Mouse (Mus musculus) cerebellum, adult 9-10 months (tissue): ENCODE results near the gene Dusp12.

Experiments used
- DNase-seq: peaks from one replicate; pipeline ENCODE4 v3.0.0; 2022

Dusp12 gene

GRCm38 (mm10) chr1:170884978-170885561 is at the start of gene Dusp12, which contains the start of gene Gm26620:
TSS of gene Dusp12 (minus strand) at chr1:170885540.
TSS of gene Gm26620 (plus strand) at chr1:170885065.
- DNase-seq = peak; percentile 89

- no peak for DNase-seq
These were observed 49.0 kb upstream of the Dusp12 start for GRCm38 (mm10) chr1:170934383-170934782.

GRCm38 (mm10) chr1:170933940-170934339 is 48.6 kb upstream of the Dusp12 start:
- DNase-seq = no peak

GRCm38 (mm10) chr1:170933386-170933920 is 48.1 kb upstream of the Dusp12 start:
- no peak for DNase-seq

- no peak for DNase-seq
These were observed 46.7 kb upstream of the Dusp12 start for GRCm38 (mm10) chr1:170932043-170932442.

- no peak for DNase-seq
These were observed 43.9 kb upstream of the Dusp12 start for GRCm38 (mm10) chr1:170929245-170929644.

- DNase-seq = no peak
These were observed 43.1 kb upstream of the Dusp12 start for GRCm38 (mm10) chr1:170928467-170928866.

- no peak for DNase-seq
These were observed 42.0 kb upstream of the Dusp12 start, which contains the start of gene Fcrla for GRCm38 (mm10) chr1:170927378-170927777. TSS of gene Fcrla (minus strand) at chr1:170927583.

GRCm38 (mm10) chr1:170926941-170927340 is 41.6 kb upstream of the Dusp12 start:
- no peak for DNase-seq

GRCm38 (mm10) chr1:170924485-170924884 is 39.1 kb upstream of the Dusp12 start:
- no peak for DNase-seq

GRCm38 (mm10) chr1:170919308-170919707 is 34.0 kb upstream of the Dusp12 start:
- DNase-seq = no peak

- DNase-seq = no peak
These were observed 30.3 kb upstream of the Dusp12 start for GRCm38 (mm10) chr1:170915657-170916056.

GRCm38 (mm10) chr1:170912891-170913615 is 27.7 kb upstream of the Dusp12 start, which contains the start of gene Fcrlb:
TSS of gene Fcrlb (minus strand) at chr1:170912941.
- DNase-seq = no peak

- DNase-seq = no peak
These were observed 26.7 kb upstream of the Dusp12 start for GRCm38 (mm10) chr1:170911907-170912660.

- peak; percentile 57 for DNase-seq
These were observed 23.0 kb upstream of the Dusp12 start for GRCm38 (mm10) chr1:170908341-170908740.

GRCm38 (mm10) chr1:170907456-170908191 is 22.3 kb upstream of the Dusp12 start:
- peak; percentile 60 for DNase-seq

GRCm38 (mm10) chr1:170907111-170907455 is 21.7 kb upstream of the Dusp12 start:
- peak; percentile 38 for DNase-seq

GRCm38 (mm10) chr1:170903485-170903884 is 18.1 kb upstream of the Dusp12 start:
- no peak for DNase-seq

GRCm38 (mm10) chr1:170901536-170902238 is 16.3 kb upstream of the Dusp12 start:
- peak; percentile 86 for DNase-seq

GRCm38 (mm10) chr1:170900799-170901467 is 15.6 kb upstream of the Dusp12 start:
- peak; percentile 75 for DNase-seq

- DNase-seq = no peak
These were observed 13.2 kb upstream of the Dusp12 start for GRCm38 (mm10) chr1:170898413-170899075.
